Mouse (Mus musculus) forebrain, postnatal 0 days (tissue): ENCODE results near the gene Tnni1. TPM values are rescaled to one million over a fixed set of nuclear protein-coding genes. Genes with fewer than 3 reads are reported as not detected.
A peak's percentile ranks its signal among the peaks of the same experiment; 100 is the strongest.

Experiments used
- ATAC-seq: fragments of 200-750 bp; cut with Nextera tagmentation; 2 replicates; pipeline ENCODE4 v1.8.0; 2017; ENCODE audit warnings: mild to moderate bottlenecking, moderate library complexity
- DNase-seq: peaks from one replicate; pipeline ENCODE4 v3.0.0-alpha.2; 2015
- H3K27ac ChIP-seq: fragments of 300-500 bp; sonication (generic); 2 replicates; pipeline ENCODE4 v1.5.1; 2014; ENCODE audit warnings: low read depth, mild to moderate bottlenecking, antibody characterized with exemption, low read length, moderate library complexity, mixed read lengths
- H3K27me3 ChIP-seq: fragments of 300-500 bp; sonication (generic); 2 replicates; pipeline ENCODE4 v1.6.1; 2014; ENCODE audit warnings: mild to moderate bottlenecking, low read length, mixed read lengths; ENCODE audit not compliant: insufficient read depth
- H3K36me3 ChIP-seq: fragments of 300-500 bp; sonication (generic); 2 replicates; pipeline ENCODE4 v1.6.1; 2014; ENCODE audit warnings: mild to moderate bottlenecking, moderate library complexity; ENCODE audit not compliant: insufficient read depth
- H3K4me1 ChIP-seq: fragments of 300-500 bp; sonication (generic); 2 replicates; pipeline ENCODE4 v1.6.1; 2014; ENCODE audit warnings: antibody characterized with exemption; ENCODE audit not compliant: insufficient read depth
- H3K4me2 ChIP-seq: fragments of 300-500 bp; sonication (generic); 2 replicates; pipeline ENCODE4 v1.6.1; 2014; ENCODE audit warnings: low read depth, mild to moderate bottlenecking, moderate library complexity
- H3K4me3 ChIP-seq: fragments of 300-500 bp; sonication (generic); 2 replicates; pipeline ENCODE4 v1.5.1; 2014; ENCODE audit warnings: low read depth, low read length, mixed read lengths
- H3K9ac ChIP-seq: fragments of 300-500 bp; sonication (generic); 2 replicates; pipeline ENCODE4 v1.6.1; 2014; ENCODE audit warnings: mild to moderate bottlenecking
- H3K9me3 ChIP-seq: fragments of 300-500 bp; sonication (generic); 2 replicates; pipeline ENCODE4 v1.6.1; 2016; ENCODE audit warnings: low read length
- CTCF ChIP-seq: sonication (generic); IDR thresholded peaks from 2 replicates; pipeline ENCODE4 v1.5.1; 2016; ENCODE audit warnings: antibody characterized with exemption, control low read depth, low read depth
- WGBS: fragments of 180-500 bp; shearing (Covaris S2); extraction: QIAGEN DNeasy Blood & Tissue Kit; methylation state at CpG from one replicate; pipeline ENCODE4 v1.1.7; 2014; 5-methylcytosine and 5-hydroxymethylcytosine counted together
- polyA plus RNA-seq: library from polyadenylated mRNA; unstranded; fragments of >200 nt; fragmentation: Nextera tagmentation; extraction: Ambion mirVana; gene quantifications from 2 replicates; pipeline ENCODE4 v1.2.1, GENCODE M21; 2015
- total RNA-seq: library from RNA; depleted of rRNA; stranded (reverse); fragments of >200 nt; gene quantifications from 2 replicates; pipeline ENCODE4 v1.2.3, GENCODE M21; 2014; rRNA removed

Tnni1 gene
- total RNA-seq (0.19 TPM in 1 of 2 replicates, not detected in the other), polyA plus RNA-seq (0.39 and 0.48 TPM in 2 replicates)

DNA sequence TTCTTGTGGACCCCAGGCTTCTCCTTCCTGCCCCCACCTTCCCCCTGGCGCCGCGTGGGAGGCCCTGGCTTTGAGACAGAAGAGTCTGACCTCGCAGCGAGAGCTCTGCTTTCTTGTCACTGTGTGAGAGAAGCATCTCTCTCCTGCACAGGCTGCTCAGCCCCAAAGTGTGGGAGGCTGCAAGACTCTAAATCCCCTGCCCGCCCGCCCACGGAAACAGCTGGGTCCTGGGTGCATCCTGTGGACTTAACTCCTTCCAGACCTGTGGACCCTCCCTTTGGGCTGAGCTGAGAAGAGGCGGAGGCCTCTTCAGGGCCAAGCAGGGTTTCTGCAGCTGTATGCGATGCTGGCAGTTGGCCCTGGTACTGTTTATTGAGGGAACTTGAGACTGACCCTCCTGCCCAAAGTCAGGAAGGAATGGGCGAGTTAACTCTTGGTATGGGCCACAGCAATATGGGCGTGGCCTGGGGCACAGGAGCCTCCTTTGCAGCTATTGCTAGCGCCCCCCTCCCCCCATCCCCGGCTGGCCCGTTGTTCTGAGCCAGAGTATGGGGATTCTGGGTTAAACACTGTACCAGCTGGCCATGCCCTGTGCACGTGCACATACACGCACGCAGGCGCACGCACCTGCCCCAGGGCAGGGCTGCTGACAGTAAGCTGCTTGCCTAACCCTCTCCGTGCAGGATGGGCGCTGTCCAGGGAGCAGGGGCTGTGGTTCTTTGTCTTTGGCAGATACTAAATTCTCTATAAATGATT lies at the start of gene Tnni1:
Gene Tnni1 (plus strand): TSS at position 655 of the 756 bp plus-strand sequence.
- TF ChIP-seq CTCF = no peak
- no peaks in the 10 kb centered on the region for H3K27me3 ChIP-seq
- DNase-seq (no peak), ATAC-seq (no peak; the same call in 1 of the 2 replicates)
- H3K4me1 ChIP-seq = no peaks in the 10 kb centered on the region
- H3K27ac ChIP-seq = no peak within 1 kb of the TSS
- H3K4me3 ChIP-seq = no peak within 1 kb of the TSS
- 33% methylated on average over 22 of the region's 22 CpGs for whole genome bisulfite sequencing
- H3K4me2 ChIP-seq = no peak within 1 kb of the TSS
- no peak within 1 kb of the TSS for H3K9ac ChIP-seq
- no peaks in the 10 kb centered on the region for H3K9me3 ChIP-seq
- no peaks in the 10 kb centered on the region for H3K36me3 ChIP-seq

DNA sequence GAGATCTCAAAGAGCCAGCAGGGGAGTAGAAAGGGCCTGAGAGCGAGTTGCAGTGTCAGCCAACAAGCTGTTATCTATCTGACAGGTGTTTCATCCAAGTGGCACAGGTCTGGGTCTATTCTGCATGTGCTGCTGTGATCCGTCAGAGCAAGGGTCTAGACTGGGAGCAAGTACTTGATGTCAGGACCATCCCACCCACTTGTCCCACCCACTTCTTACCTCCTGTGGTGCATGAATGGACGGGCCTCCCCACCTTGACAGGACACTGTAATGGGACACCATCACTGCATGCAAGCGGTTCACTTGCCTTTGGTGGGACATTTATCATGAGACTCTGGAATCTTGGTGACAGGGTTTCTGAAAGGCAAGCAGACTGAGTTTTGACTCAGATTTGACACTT lies 49.4 kb upstream of the Tnni1 start:
- Histone ChIP-seq H3K27me3 (no peaks in the 10 kb centered on the region), H3K36me3 (no peaks in the 10 kb centered on the region), H3K4me2 (peak overlapping the region; percentile 58), H3K9me3 (no peaks in the 10 kb centered on the region), H3K27ac (peak overlapping the region; percentile 9; the same call in 1 of the 2 replicates), H3K4me1 (0 out of 2 replicates have a peak, but pooled peaks cover 4% of the 10 kb centered on the region), H3K4me3 (peak overlapping the region; percentile 38), H3K9ac (no peak overlapping the region)
- ATAC-seq (no peak), DNase-seq (no peak)
- no peak for TF ChIP-seq CTCF
- WGBS = 20% methylated on average over 4 of the region's 4 CpGs

DNA sequence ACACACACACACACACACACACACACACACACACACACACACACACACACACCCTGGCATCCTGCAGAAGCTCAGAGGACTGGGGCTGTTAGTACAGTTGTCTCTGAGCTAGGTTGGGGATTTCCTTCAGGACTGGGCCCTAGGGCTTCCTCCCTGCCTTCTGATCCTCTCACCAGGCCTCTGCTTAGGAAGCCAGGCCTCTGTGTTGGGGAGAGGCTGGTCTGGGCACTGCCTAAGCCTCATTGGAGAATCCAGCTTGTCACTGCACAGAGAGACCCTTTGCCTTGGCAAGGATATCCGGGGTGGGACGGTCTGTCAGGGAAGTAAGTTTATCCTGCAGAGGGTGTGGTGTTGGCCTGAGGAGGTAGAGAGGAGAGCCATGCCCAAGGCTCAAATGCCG lies 48.9 kb upstream of the Tnni1 start:
- Histone ChIP-seq H3K9ac (0 out of 2 replicates have a peak overlapping the region, but pooled peaks have one; percentile 28), H3K36me3 (no peaks in the 10 kb centered on the region), H3K4me3 (no peak overlapping the region), H3K27me3 (no peaks in the 10 kb centered on the region), H3K9me3 (no peaks in the 10 kb centered on the region), H3K4me1 (0 out of 2 replicates have a peak, but pooled peaks cover 4% of the 10 kb centered on the region), H3K4me2 (peak overlapping the region; percentile 58), H3K27ac (no peak overlapping the region)
- no peak for ATAC-seq
- TF ChIP-seq CTCF = no peak
- DNase-seq = no peak
- WGBS = 59% methylated on average over 3 of the region's 3 CpGs

DNA sequence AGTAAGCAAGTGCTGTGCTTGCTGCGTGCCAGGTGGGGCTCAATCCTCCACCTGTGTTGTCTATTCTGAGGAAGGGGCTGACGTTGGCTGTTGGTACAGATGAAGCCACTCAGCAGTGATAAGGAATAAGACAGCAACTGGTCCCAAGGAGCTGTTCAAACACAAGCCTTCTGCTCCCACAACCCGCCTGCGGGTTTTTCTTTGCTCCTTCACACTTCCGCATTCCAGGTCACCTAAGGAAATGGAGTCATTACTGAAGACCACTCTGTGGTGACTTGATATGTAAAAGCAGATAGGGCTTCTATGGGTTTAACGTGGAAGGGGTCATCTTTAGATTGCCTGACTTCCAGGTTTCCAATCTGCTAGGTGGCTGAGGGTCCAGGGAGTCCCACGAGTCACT lies 47.8 kb upstream of the Tnni1 start:
- DNase-seq = no peak

DNA sequence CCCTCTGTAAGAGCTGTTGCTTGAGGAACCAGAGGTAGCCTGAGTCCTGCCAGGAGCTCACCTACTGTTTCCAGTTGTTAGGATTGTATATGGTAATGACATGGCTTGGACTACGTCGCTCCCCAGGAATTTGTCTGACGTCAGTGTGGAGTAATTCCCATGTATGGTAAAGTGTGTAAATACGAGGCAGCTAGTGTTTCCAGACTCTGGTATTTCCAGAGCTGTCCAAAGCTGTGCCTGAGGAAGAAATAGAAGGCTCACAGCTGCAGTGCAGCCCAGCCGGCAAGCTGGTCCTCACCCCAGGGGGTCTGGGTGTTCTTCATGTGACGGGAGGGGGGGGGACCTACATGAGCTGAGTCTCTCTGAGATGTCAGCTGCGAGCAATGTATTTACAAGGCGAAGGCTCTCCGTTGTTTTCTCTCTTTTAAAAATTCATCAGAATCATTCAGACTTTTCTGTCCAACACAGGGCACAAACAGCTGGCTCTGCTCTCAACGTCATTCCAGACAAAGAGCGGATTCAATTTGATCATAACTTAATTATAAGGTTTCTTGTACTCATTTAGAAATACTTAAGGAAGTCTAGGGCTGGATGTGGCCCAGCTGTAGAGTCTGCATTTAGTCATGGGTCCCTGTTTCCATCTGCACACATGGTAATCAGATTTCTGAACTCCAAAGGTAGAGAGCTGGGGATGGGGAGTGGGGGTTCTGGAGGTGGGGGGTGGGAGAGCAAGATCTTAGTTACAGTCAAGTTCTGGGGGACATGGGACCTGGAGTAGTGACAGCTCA lies 47.1 kb upstream of the Tnni1 start:
- 29% methylated on average over 11 of the region's 11 CpGs for WGBS
- TF ChIP-seq CTCF = no peak
- H3K4me3 ChIP-seq = no peak overlapping the region
- no peak overlapping the region for H3K4me2 ChIP-seq
- DNase-seq = peak; percentile 61
- H3K9me3 ChIP-seq = no peaks in the 10 kb centered on the region
- H3K36me3 ChIP-seq = no peaks in the 10 kb centered on the region
- peak; percentile 37 for ATAC-seq
- 0 out of 2 replicates have a peak, but pooled peaks cover 4% of the 10 kb centered on the region for H3K4me1 ChIP-seq
- H3K27ac ChIP-seq = no peak overlapping the region
- no peaks in the 10 kb centered on the region for H3K27me3 ChIP-seq
- H3K9ac ChIP-seq = no peak overlapping the region

More for the DNA sequence above, 47.8 kb upstream of the Tnni1 start:
- Histone ChIP-seq H3K27me3 (no peaks in the 10 kb centered on the region), H3K9me3 (no peaks in the 10 kb centered on the region), H3K27ac (no peak overlapping the region), H3K4me3 (no peak overlapping the region), H3K9ac (no peak overlapping the region), H3K36me3 (no peaks in the 10 kb centered on the region), H3K4me2 (no peak overlapping the region), H3K4me1 (0 out of 2 replicates have a peak, but pooled peaks cover 4% of the 10 kb centered on the region)
- TF ChIP-seq CTCF = no peak
- WGBS = 65% methylated on average over 7 of the region's 7 CpGs
- ATAC-seq = no peak

DNA sequence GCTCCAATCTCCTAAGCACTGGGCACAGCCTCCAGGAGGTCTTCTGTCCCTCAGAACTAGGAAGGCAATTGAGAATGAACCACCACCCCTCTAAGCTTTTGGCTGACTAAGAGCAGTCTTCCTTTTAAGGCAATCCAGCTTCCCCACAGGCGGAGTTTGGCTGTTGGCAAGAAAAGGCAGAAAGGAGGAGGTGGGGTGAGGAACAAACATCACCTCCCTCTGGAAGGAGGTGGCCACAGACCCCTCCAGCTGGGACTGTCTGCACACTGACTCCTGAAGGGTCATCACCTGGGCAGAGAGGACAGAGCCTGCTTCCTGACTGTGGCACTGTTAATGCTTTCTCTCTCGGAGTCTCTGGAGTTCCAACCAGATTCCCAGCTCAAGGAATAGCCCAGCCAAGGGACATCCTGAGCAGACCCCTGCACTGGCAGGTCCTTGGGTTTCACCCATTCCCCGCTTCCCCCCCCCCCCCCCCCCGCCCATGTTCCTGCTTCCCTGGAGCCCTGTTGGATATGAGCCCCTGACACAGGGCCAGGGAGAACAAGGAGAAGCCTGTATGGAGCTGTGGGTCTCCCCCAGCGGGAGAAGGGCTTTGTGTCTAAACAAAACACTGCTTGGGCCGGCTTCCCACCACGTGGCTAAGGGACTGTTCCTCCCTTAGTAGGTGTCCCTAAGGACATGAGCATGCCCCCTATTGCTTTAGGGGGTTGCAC lies 44.9 kb upstream of the Tnni1 start:
- no peak for TF ChIP-seq CTCF
- Histone ChIP-seq H3K4me1 (no peaks in the 10 kb centered on the region; the same call in 1 of the 2 replicates), H3K4me2 (no peak overlapping the region), H3K27ac (peak overlapping the region; percentile 54), H3K4me3 (no peak overlapping the region), H3K9ac (no peak overlapping the region), H3K27me3 (no peaks in the 10 kb centered on the region), H3K36me3 (no peaks in the 10 kb centered on the region), H3K9me3 (no peaks in the 10 kb centered on the region)
- ATAC-seq = peak; percentile 85
- peak; percentile 67 for DNase-seq
- 20% methylated on average over 5 of the region's 7 CpGs for WGBS
